Mouse (Mus musculus): Measurements from ENCODE around the gene Spata25. TPM values are rescaled to one million over a fixed set of nuclear protein-coding genes. Genes with fewer than 3 reads are reported as not detected.
"Not testable (repeated sequence)": the region's sequence is repeated elsewhere in the genome, so short reads cannot be mapped to it uniquely, and the experiment has no call there.

Gene Spata25
- polyA plus RNA-seq, 1 experiment from 2014 or later: not detected

GRCm38 (mm10) chr2:164857101-164857821 is 28.9 kb upstream of the Spata25 start, which contains the start of gene Pltp:
TSS of gene Pltp (minus strand) at chr2:164857711.
- DNase-seq (ENCODE audit: low spot score) (peak; percentile 62), ATAC-seq (peak; percentile 78)
- peaks cover 31% of the 10 kb centered on the region for H3K27me3 ChIP-seq (replicated peaks; ENCODE audit: control insufficient read depth, insufficient read depth, low read length)
- no peaks in the 10 kb centered on the region for H3K36me3 ChIP-seq (ENCODE audit: control insufficient read depth, insufficient read depth, low read length)
- no peaks in the 10 kb centered on the region for H3K9me3 ChIP-seq (replicated peaks; ENCODE audit: control insufficient read depth, low read length)
- H3K4me2 ChIP-seq (ENCODE audit: low read length): peak within 1 kb of the TSS; percentile 76
- no peak within 1 kb of the TSS for H3K27ac ChIP-seq (ENCODE audit: low read depth, low read length)
- H3K9ac ChIP-seq (ENCODE audit: low read length): peak within 1 kb of the TSS; percentile 49
- peaks cover 8% of the 10 kb centered on the region for H3K4me1 ChIP-seq (ENCODE audit: control insufficient read depth, insufficient read depth, low read length)
- H3K4me3 ChIP-seq (ENCODE audit: low read depth, low read length): peak within 1 kb of the TSS; percentile 36
- under 1% methylated on average over 47 of the region's 47 CpGs for WGBS

- ATAC-seq: peak; percentile 47
- Histone ChIP-seq H3K36me3 (ENCODE audit: control insufficient read depth, insufficient read depth, low read length) (no peaks in the 10 kb centered on the region), H3K9me3 (replicated peaks; ENCODE audit: control insufficient read depth, low read length) (no peaks in the 10 kb centered on the region), H3K27me3 (replicated peaks; ENCODE audit: control insufficient read depth, insufficient read depth, low read length) (peaks cover 31% of the 10 kb centered on the region), H3K27ac (ENCODE audit: low read depth, low read length) (no peak overlapping the region), H3K4me3 (ENCODE audit: low read depth, low read length) (peak overlapping the region; percentile 36), H3K4me1 (ENCODE audit: control insufficient read depth, insufficient read depth, low read length) (peaks cover 8% of the 10 kb centered on the region), H3K9ac (ENCODE audit: low read length) (peak overlapping the region; percentile 49), H3K4me2 (ENCODE audit: low read length) (peak overlapping the region; percentile 76)
- WGBS: under 1% methylated on average over 42 of the region's 42 CpGs
- no peak for DNase-seq (ENCODE audit: low spot score)
Measured at GRCm38 (mm10) chr2:164856309-164857100, 28.2 kb upstream of the Spata25 start.

- not testable (repeated sequence) for H3K9ac ChIP-seq (ENCODE audit: low read length); ATAC-seq
Measured at GRCm38 (mm10) chr2:164855572-164855971, 27.2 kb upstream of the Spata25 start.

GRCm38 (mm10) chr2:164850061-164850460 is 21.7 kb upstream of the Spata25 start:
- no peak for DNase-seq (ENCODE audit: low spot score)
- no peaks in the 10 kb centered on the region for H3K36me3 ChIP-seq (ENCODE audit: control insufficient read depth, insufficient read depth, low read length)
- 0 out of 2 replicates have a peak, but pooled peaks cover 2% of the 10 kb centered on the region for H3K27me3 ChIP-seq (replicated peaks; ENCODE audit: control insufficient read depth, insufficient read depth, low read length)
- no peak overlapping the region for H3K27ac ChIP-seq (ENCODE audit: low read depth, low read length)
- 83% methylated on average over 8 of the region's 8 CpGs for WGBS
- H3K9ac ChIP-seq (ENCODE audit: low read length): no peak overlapping the region
- no peaks in the 10 kb centered on the region for H3K9me3 ChIP-seq (replicated peaks; ENCODE audit: control insufficient read depth, low read length)
- H3K4me2 ChIP-seq (ENCODE audit: low read length): no peak overlapping the region
- H3K4me1 ChIP-seq (ENCODE audit: control insufficient read depth, insufficient read depth, low read length): no peaks in the 10 kb centered on the region
- H3K4me3 ChIP-seq (ENCODE audit: low read depth, low read length): no peak overlapping the region
- no peak for ATAC-seq

More at GRCm38 (mm10) chr2:164855572-164855971, 27.2 kb upstream of the Spata25 start:
- H3K27me3 ChIP-seq (replicated peaks; ENCODE audit: control insufficient read depth, insufficient read depth, low read length): peaks cover 31% of the 10 kb centered on the region
- H3K9me3 ChIP-seq (replicated peaks; ENCODE audit: control insufficient read depth, low read length); H3K4me1 ChIP-seq (ENCODE audit: control insufficient read depth, insufficient read depth, low read length); H3K36me3 ChIP-seq (ENCODE audit: control insufficient read depth, insufficient read depth, low read length); H3K27ac ChIP-seq (ENCODE audit: low read depth, low read length); DNase-seq (ENCODE audit: low spot score); H3K4me3 ChIP-seq (ENCODE audit: low read depth, low read length): not testable (repeated sequence)
- peak overlapping the region; percentile 76; the same call in 1 of the 2 replicates for H3K4me2 ChIP-seq (ENCODE audit: low read length)
- WGBS: 85% methylated on average over 5 of the region's 5 CpGs

- DNase-seq (ENCODE audit: low spot score): no peak
Measured at GRCm38 (mm10) chr2:164845782-164846181, 17.4 kb upstream of the Spata25 start.

GRCm38 (mm10) chr2:164835164-164835563 is 6.8 kb upstream of the Spata25 start:
- DNase-seq (ENCODE audit: low spot score): no peak
- no peak overlapping the region for H3K9ac ChIP-seq (ENCODE audit: low read length)
- H3K27ac ChIP-seq (ENCODE audit: low read depth, low read length): no peak overlapping the region
- H3K4me1 ChIP-seq (ENCODE audit: control insufficient read depth, insufficient read depth, low read length): peaks cover 11% of the 10 kb centered on the region
- 93% methylated on average over 4 of the region's 4 CpGs for WGBS
- H3K4me2 ChIP-seq (ENCODE audit: low read length): peak overlapping the region; percentile 100; the same call in 1 of the 2 replicates
- no peaks in the 10 kb centered on the region for H3K27me3 ChIP-seq (replicated peaks; ENCODE audit: control insufficient read depth, insufficient read depth, low read length)
- no peaks in the 10 kb centered on the region for H3K9me3 ChIP-seq (replicated peaks; ENCODE audit: control insufficient read depth, low read length)
- peaks cover 31% of the 10 kb centered on the region for H3K36me3 ChIP-seq (ENCODE audit: control insufficient read depth, insufficient read depth, low read length)
- no peak for ATAC-seq
- H3K4me3 ChIP-seq (ENCODE audit: low read depth, low read length): no peak overlapping the region

More at GRCm38 (mm10) chr2:164845782-164846181, 17.4 kb upstream of the Spata25 start:
- H3K9me3 ChIP-seq (replicated peaks; ENCODE audit: control insufficient read depth, low read length): no peaks in the 10 kb centered on the region
- H3K4me1 ChIP-seq (ENCODE audit: control insufficient read depth, insufficient read depth, low read length): no peaks in the 10 kb centered on the region
- H3K9ac ChIP-seq (ENCODE audit: low read length): no peak overlapping the region
- no peak overlapping the region for H3K4me2 ChIP-seq (ENCODE audit: low read length)
- no peak overlapping the region for H3K4me3 ChIP-seq (ENCODE audit: low read depth, low read length)
- H3K36me3 ChIP-seq (ENCODE audit: control insufficient read depth, insufficient read depth, low read length): no peaks in the 10 kb centered on the region
- no peaks in the 10 kb centered on the region for H3K27me3 ChIP-seq (replicated peaks; ENCODE audit: control insufficient read depth, insufficient read depth, low read length)
- WGBS: 62% methylated on average over 3 of the region's 3 CpGs
- H3K27ac ChIP-seq (ENCODE audit: low read depth, low read length): no peak overlapping the region
- no peak for ATAC-seq

- Histone ChIP-seq H3K4me2 (ENCODE audit: low read length) (peak overlapping the region; percentile 100), H3K27me3 (replicated peaks; ENCODE audit: control insufficient read depth, insufficient read depth, low read length) (no peaks in the 10 kb centered on the region), H3K4me1 (ENCODE audit: control insufficient read depth, insufficient read depth, low read length) (peaks cover 11% of the 10 kb centered on the region), H3K9me3 (replicated peaks; ENCODE audit: control insufficient read depth, low read length) (no peaks in the 10 kb centered on the region), H3K9ac (ENCODE audit: low read length) (peak overlapping the region; percentile 78), H3K36me3 (ENCODE audit: control insufficient read depth, insufficient read depth, low read length) (peaks cover 25% of the 10 kb centered on the region), H3K27ac (ENCODE audit: low read depth, low read length) (no peak overlapping the region), H3K4me3 (ENCODE audit: low read depth, low read length) (peak overlapping the region; percentile 72)
- 49% methylated on average over 8 of the region's 8 CpGs for WGBS
- no peak for ATAC-seq
- no peak for DNase-seq (ENCODE audit: low spot score)
Measured at GRCm38 (mm10) chr2:164834531-164834930, 6.2 kb upstream of the Spata25 start.

GRCm38 (mm10) chr2:164833314-164833959 is 5.1 kb upstream of the Spata25 start, which contains the start of gene Neurl2:
TSS of gene Neurl2 (minus strand) at chr2:164833456.
- Histone ChIP-seq H3K36me3 (ENCODE audit: control insufficient read depth, insufficient read depth, low read length) (peaks cover 17% of the 10 kb centered on the region), H3K4me2 (ENCODE audit: low read length) (peak within 1 kb of the TSS; percentile 100), H3K4me3 (ENCODE audit: low read depth, low read length) (peak within 1 kb of the TSS; percentile 72), H3K9me3 (replicated peaks; ENCODE audit: control insufficient read depth, low read length) (no peaks in the 10 kb centered on the region), H3K27me3 (replicated peaks; ENCODE audit: control insufficient read depth, insufficient read depth, low read length) (no peaks in the 10 kb centered on the region), H3K27ac (ENCODE audit: low read depth, low read length) (peak within 1 kb of the TSS; percentile 44), H3K4me1 (ENCODE audit: control insufficient read depth, insufficient read depth, low read length) (peaks cover 11% of the 10 kb centered on the region), H3K9ac (ENCODE audit: low read length) (peak within 1 kb of the TSS; percentile 78)
- ATAC-seq (peak; percentile 72), DNase-seq (ENCODE audit: low spot score) (peak; percentile 97)
- under 1% methylated on average over 31 of the region's 31 CpGs for WGBS

Measured in forebrain, embryonic 14.5 days (tissue).